Mouse (Mus musculus) cerebellum, adult 9-11 months (tissue): ENCODE measurements around the gene Chmp2a.

Experiments
- DNase-seq: peaks from one replicate; pipeline ENCODE4 v3.0.0; 2022

Gene Chmp2a

DNA sequence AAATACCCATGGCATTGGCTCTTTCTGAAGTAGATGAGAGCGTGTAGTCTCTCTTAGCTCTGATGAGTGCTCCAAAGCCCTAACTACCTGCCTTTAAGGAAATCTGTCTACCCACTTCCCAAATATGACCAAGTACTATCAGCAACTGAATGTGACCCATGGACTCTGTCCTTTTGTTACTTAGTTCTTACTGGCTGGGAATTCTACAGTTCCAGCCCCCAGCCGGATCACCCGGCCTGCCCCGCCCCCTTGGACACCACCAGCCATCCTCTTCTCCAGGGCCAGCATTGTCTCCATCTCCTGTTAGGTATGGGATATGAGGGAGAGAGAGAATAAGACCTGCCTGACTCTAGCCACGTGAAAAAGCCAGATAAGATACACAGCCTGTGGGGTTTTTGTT, 36.6 kb downstream of the Chmp2a start, which contains the start of gene Slc27a5:
Gene Slc27a5, minus strand, starts transcription at position 140 of the 400 bp plus-strand sequence.
- DNase-seq = no peak

DNA sequence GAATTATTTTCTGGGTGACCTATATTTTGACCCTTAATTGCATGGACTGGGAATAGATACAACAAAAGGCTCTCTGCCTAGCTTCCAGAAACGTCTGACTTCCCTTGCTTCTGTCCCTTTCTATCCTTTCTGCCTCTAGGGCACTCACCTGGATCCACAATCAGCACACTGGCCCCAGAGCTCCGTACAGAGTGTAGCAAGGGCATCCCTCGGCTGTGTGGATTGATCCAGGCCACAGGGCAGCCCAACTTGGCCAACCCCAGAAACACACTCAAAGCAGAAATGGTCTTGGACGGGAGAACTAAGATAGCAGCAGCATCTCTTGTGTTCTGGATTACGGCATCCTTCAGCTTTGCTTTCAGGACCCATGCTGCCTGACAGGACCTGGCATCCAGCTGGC, 37.4 kb downstream of the Chmp2a start:
- no peak for DNase-seq

- no peak for DNase-seq
Measured at GRCm38 (mm10) chr7:12995862-12996261, 38.7 kb downstream of the Chmp2a start.

DNA sequence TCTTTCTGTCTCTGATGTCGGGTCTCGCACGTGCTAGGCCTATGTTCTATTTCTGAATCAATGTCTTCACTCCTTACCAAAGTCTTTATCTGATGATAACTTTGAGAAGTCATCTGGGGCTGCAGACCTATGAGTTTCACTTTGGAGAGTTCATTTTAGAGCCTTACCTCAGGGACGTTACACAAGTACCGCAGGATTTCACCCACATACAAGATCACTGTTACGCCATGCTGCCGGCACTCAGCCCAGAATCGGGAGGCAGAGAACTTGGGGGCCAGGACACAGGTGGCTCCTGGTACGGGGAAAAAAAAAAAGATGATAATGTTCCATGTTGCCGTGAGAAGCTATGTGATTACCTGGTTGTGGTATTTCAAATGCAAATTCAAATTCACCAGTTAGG, 41.5 kb downstream of the Chmp2a start:
- DNase-seq = no peak

DNA sequence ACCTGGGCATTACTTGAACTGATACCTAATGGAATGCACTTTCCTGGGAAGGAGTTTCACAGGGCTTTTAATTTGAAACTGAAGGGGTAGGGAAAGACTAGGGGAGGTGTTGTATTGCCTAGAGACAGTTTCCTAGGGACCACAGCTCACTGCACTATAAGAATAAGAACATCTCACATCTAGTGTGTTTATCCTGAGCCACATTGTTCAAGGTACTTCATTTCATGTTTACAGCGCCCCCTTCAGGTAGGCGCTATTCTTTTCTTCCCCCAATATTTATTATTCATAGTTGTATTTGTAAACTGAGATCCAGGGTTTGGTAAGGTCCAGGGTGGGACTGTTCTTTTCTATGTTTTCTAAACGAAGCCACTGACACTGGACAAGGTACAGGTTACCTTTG, 42.4 kb downstream of the Chmp2a start:
- DNase-seq = no peak

GRCm38 (mm10) chr7:12987409-12988189, 47.0 kb downstream of the Chmp2a start:
- DNase-seq = no peak

DNA sequence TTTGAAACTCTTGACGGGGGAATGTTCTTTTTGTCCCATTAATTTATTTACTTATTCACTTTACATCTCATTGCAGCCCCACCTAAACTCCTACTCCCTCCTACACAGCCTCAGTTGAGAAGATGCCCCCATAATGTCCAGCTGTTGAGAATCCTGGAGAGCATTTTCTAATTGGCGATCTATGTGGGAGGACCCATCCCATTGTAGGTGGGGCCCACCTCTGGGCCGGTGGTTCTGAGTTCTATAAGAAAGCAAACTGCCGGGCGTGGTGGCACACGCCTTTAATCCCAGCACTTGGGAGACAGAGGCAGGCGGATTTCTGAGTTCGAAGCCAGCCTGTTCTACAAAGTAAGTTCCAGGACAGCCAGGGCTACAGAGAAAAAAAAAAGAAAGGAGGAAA, 47.7 kb downstream of the Chmp2a start:
- DNase-seq = no peak

DNA sequence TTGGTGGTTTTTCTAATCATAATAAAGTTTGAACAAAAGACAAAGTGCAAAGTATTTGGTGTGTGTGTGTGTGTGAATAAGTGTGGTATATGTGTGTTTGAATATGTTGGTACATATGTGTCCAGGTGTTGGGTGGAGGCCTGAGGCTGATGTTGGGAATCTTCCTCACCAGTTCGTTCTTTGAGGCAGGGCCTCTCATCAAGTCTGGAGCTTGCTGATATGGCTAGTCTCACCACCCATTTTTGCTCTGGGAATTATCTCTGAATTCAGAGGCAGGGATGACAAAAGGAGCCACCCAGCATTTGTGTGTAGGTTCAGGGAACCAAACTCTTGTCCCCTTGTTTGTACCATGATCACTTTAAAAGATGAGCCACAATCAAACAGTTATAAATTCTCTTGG, 48.9 kb downstream of the Chmp2a start:
- DNase-seq = no peak
